Mouse (Mus musculus) liver, adult (tissue): ENCODE results near the gene Nop53.

ENCODE experiments used
- GATA4 ChIP-seq: IDR thresholded peaks from 2 replicates; pipeline ENCODE4 v1.6.1; 2014; ENCODE audit warnings: mild to moderate bottlenecking, low read length; ENCODE audit not compliant: insufficient replicate concordance

Nop53 gene

DNA sequence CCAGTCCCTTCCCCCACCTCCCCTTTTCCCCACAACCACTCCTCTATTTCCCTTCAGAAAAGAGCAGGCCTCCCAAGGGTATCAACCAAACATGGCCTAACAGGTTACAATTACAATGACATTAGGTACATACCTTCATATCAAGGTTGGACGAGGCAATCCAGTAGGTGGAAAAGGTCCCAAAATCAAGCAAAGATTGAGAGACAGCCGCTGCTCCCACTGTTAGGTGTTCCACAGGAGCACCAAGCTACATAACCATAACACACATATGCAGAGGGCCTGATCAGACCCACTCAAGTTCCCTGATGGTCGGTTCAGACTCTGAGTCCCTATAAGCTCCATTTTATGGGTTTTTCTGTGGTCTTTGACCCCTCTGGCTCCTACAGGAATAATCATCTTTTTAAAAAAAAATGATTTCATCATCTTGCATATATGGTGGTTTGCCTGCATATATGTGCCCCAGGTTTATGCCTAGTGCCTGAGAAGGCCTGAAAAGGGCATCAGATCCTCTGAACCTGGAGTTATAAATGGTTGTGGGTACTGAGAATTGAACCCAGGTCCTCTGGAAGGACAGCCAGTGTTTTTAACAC is 29.6 kb downstream of the Nop53 start:
- TF ChIP-seq GATA4 = no peak

DNA sequence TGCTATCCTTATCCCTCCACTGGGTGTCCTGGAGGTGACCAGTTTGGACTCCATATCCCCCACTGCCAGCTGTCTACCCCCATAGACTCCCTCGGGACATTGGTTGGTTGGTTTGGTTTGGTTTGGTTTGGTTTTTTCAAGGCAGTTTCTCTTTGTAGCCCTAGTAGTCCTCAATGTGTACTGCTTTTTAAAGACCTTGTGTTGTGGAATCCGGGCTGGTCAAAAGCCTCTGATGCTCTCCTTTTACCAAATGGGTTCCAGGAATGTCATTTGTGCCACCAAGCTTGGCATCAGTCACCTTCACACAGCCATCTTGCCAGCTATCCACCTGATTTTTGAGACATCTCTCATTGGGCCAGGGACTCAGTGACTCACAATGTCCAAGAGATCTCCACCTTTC is 31.1 kb downstream of the Nop53 start:
- no peak for TF ChIP-seq GATA4

DNA sequence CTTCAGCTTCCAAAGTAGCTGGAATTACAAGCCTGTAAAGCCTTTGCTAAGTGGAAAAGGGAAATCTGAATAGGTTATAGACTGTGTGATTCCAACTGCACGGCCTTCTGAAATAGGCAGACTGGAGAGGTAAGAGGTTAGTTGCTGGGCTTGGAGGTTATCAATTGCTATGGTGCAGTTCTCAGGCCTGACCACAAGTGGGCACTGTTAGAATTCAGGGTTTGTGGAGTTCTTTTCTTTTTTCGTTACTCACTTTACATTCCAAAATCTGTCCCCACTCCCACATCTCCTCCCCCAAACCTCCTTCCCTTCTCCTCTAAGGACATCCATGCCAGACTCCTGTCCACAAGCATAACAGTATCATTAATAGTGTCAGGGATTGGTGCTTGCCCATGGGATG is 31.6 kb downstream of the Nop53 start:
- TF ChIP-seq GATA4 = no peak

DNA sequence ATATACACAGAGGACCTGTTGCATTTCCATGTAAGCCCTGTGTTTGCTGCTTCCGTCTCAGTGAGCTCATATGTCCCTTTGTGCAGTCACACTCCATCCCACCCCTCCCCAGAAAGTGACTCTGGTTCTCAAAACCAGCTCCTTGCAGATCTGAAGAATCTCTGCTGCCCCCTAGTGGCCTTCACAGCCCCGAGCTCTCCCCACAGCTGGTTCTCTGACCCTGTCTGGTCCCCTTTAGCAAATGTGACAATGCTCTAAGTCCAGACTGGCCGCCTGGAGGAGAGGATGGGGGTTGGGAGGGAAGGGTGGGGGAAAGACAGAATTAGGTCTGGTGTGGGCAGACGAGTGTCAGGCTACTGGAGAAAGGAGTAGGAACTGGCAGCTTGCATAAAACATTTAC is 33.7 kb downstream of the Nop53 start:
- TF ChIP-seq GATA4 = no peak

DNA sequence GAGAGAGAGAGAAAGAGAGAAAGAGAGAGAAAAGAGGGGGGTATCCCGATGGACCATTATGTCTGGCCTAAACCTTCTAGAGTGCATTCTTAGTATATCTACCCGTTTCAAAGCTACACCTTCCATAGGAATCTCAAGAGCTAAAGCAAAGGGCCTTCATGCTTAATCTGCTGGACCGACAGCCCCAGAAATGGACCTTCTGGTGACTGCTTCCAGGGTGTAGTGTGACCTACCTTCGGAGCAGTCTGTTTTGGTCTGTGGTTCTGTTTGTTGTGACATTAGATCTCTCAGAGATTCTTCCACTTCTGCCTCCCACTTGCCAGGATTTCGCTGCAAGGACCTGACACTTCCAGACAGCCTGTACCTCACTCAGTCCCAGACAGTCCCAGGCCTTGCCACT is 35.4 kb downstream of the Nop53 start:
- no peak for TF ChIP-seq GATA4

DNA sequence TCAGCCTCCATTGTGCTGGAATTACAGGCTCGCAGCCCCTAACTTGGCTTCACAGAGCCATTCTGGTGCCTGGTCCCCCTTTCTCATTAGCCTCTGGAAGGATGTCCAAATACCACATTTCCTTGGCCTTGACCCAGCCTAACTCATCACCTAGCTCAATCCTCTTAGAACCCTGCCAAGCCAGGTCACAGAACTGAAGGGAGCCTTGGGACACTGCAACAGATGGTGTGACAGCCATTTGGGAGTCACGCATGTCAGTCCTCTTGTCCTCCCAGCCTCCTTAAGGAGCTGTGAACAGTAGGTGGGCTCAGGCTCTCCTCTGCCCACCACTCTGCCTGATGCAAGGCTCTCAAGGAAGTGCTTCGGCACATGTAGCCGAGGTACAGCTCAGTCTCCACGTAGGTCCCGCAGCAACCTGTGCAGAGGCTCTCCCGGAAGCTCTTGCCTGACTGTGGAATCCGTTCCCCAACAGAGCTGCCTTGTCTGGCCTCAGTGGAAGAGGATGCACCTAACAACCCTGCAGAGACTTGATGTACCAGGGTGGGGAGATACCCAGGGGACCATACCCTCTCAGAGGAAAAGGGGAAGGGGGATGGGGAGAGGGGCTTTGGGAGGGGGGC is 37.8 kb downstream of the Nop53 start:
- no peak for TF ChIP-seq GATA4

DNA sequence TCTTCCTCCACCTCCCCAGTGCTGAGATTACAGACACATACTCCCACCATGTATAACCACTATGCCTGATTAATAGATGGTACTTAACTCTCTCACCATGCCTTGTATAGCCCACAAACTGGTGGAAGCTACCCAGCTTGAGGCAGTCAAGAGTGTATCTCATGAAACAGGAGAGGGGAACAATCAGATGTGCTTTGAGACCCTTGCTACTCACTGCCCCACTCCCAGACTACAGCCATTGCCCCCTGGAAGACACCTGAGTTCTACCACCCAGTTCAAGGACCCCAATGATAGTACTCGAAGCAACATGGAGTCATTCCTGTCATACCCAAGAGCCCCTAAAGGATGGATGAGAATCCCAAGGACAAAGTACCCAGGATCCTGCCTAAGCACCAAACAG is 39.3 kb downstream of the Nop53 start:
- no peak for TF ChIP-seq GATA4

DNA sequence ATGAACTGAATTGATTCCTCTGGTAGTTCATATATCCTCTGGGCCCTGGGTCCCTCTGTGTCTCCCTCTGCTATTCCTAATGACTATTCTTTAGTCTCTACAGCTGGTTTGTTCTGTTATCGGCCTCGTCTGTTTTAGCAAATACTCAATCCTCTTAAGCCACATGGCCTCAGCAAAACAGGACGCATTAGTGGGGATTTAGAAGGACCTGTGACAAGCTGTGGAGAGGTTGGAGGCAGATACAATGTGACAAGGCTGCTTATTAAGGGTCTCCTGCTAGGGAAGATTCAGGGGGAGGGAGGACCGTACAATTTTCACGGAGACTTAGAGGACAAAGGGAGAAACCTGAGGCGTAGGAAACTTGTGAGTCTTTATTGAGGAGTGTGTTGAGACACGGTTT is 40.0 kb downstream of the Nop53 start:
- TF ChIP-seq GATA4 = no peak

DNA sequence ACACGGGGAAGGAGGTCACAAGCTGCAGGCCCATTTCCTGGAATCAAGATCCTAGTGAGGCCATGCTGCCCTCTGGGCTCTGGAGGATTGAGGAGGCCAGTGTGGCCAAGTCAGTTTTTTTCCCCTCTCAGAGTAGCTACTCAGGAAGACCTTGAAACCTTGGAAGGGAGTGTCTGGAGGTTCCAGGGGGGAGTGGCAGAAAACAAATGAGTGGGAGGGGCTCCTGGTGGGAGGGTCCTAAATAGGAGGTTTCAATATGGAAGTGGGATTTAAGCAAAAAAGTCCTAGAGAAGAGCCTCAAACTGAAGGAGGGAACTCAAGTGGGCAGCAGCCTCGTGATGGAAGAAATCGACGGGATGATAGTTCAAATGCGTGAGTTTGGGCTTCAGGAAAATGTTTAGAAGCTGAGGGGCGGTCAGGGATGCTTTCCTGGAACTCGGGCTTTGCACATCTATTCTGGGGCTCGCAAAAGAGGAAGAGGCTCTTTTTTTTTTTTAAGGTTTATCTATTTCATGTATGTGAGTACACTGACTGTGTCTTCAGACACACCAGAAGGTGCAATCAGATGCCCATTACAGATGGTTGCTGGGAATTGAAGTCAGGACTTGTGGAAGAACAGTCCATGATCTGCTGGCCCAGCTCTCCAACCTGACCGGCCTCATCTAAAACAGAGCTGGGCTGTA is 44.4 kb downstream of the Nop53 start:
- no peak for TF ChIP-seq GATA4

DNA sequence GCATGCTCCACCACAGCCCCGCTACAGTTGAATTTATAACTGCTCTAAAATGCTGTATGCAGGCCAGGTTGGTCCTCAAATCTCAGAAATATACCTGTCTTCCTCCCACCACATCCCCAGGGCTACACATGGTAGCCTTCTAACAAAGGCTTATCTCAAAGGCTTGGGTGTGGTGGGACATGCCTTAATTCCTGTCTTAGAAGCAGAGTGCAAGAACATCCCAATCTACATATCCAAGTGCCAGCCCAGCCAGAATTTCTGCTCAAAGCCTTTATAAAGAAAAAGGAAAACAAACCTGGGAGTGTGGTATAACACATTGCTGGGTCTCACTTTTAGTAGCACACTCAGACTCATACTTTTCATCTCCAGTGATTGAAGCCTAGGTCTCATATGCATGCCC is 51.6 kb downstream of the Nop53 start:
- no peak for TF ChIP-seq GATA4
